Mouse (Mus musculus): ENCODE measurements around the gene Tmem53.

DNA sequence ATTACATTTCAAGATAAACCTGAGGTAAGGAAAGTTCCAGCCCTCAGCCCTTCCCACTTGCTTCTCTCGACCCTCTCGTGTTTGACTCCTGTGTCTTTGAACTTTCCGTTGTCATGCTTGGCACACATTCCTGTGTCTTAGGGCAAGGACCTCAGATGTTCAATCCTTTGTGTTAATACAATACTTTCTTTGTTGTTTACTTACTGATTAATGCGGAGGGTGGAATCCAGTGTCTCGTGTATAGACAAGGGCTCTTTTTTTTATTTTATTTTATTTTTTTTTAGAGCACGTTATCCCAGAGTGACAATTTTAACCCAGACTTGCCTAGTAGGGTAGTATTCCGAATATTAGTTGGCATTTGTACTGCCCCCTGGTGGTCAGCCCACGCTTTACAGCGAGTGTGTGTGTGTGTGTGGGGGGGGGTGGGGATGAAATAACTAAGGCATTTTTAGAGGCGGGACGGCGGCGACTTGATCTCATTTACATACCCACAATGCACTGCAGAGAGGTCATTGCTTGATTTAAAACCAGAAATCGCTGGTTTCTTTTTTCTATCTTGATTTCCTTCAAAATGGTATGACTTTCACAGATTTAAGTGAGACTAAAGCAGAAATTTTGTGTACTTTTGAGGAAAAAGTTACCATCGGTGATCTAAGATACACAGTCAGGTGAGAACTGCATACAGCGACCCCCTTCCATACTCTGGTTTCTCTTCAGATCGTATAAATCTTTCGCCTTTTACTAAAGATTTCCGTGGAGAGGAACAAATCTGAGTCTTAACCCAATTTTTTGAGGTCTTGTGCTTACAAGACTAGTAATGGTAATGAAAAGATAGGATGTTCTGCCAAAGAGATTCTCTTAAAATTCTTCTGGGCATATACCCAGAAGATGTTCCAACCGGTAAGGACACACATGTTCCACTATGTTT is 41.3 kb upstream of the Tmem53 start:
- peak; percentile 76; the same call in 1 of the 2 replicates for TF ChIP-seq CTCF (IDR thresholded peaks at IDR 0.05; ENCODE audit: extremely low read depth, insufficient read length, insufficient replicate concordance, low read depth, low read length)
- no peak for TF ChIP-seq POLR2A (IDR thresholded peaks at IDR 0.05; ENCODE audit: low read depth, low read length)
